Mouse (Mus musculus) bone marrow, adult 2 months (tissue): Measurements from ENCODE around the gene Nt5c1a.

ENCODE experiments used
- CTCF ChIP-seq: fragments of 200-500 bp; IDR thresholded peaks from 2 replicates; pipeline ENCODE4 v1.5.1; 2011; ENCODE audit warnings: low read length, control low read depth; ENCODE audit not compliant: control insufficient read depth, insufficient read depth
- POLR2A ChIP-seq: fragments of 200-500 bp; IDR thresholded peaks from 2 replicates; pipeline ENCODE4 v1.6.1; 2011; ENCODE audit warnings: low read depth, mild to moderate bottlenecking, control low read depth, low read length, borderline replicate concordance; ENCODE audit not compliant: control insufficient read depth

GRCm38 (mm10) chr4:123182328-123183238 is 18.7 kb upstream of the Nt5c1a start, which contains the start of gene Hpcal4:
- no peak for TF ChIP-seq POLR2A
- TF ChIP-seq CTCF, result no peak
